Mouse (Mus musculus) brain, embryonic 14.5 days (tissue): ENCODE data around the gene Dlgap1.

Experiments
- CTCF ChIP-seq: fragments of 200-500 bp; IDR thresholded peaks from 2 replicates; pipeline ENCODE4 v1.5.1; 2012; ENCODE audit warnings: inconsistent platforms, mild to moderate bottlenecking, moderate library complexity, borderline replicate concordance; ENCODE audit not compliant: insufficient read depth, insufficient read length; ENCODE audit errors: extremely low read depth
- POLR2A ChIP-seq: fragments of 200-500 bp; IDR thresholded peaks from 2 replicates; pipeline ENCODE4 v1.6.1; 2012; ENCODE audit warnings: mild to moderate bottlenecking, inconsistent platforms, borderline replicate concordance; ENCODE audit not compliant: poor library complexity, insufficient read depth, insufficient read length, severe bottlenecking; ENCODE audit errors: extremely low read depth

GRCm38 (mm10) chr17:70626396-70626795 is 657.5 kb downstream of the Dlgap1 start:
- TF ChIP-seq CTCF (no peak), POLR2A (no peak)
